19 mouse cellular contexts compared by ENCODE assay signal in the genomic region with DNA sequence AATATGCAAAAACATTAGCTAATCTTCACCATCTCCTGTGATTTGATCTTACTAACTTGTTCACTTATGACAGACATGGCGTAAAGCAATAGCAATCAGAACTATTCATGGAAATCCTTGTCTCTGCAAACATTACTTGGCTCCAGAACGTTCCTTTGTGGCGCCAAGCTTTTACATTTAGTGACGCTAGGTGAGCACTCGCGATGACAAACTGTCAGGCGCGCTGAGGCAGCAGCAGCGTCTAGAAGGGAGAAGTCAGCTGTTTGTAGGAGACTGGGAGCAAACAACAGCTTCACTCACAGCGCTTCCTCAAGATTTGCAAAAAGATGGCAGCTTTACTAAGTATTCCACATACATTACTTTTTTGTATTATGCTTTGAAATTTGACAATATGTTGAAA.
"Had no signal": no experiment of that assay in that cellular context is flagged by ENCODE, and none has a peak within 500 bp of the region (broad histone marks: within the 10 kb centered on the region; RNA-seq: fewer than 3 reads in every experiment).

No protein-coding gene starts in this region.

- H3K27ac ChIP-seq: kidney, postnatal 0 days; layer of hippocampus, adult 2 months; limb, embryonic 12.5 days; limb, embryonic 15.5 days; liver, embryonic 14.5 days; macrophage; midbrain, embryonic 12.5 days; stomach, embryonic 15.5 days had no signal

- ATAC-seq: liver, postnatal 0 days; lung, postnatal 0 days; midbrain, embryonic 16.5 days had no signal

- H3K4me1 ChIP-seq: limb, embryonic 12.5 days; limb, embryonic 15.5 days; midbrain, embryonic 12.5 days; stomach, embryonic 15.5 days had no signal

- H3K9ac ChIP-seq: limb, embryonic 12.5 days; limb, embryonic 15.5 days; liver, embryonic 14.5 days; liver, postnatal 0 days; lung, embryonic 14.5 days; midbrain, embryonic 12.5 days; stomach, embryonic 15.5 days had no signal

- H3K4me2 ChIP-seq: limb, embryonic 12.5 days; limb, embryonic 15.5 days; liver, embryonic 11.5 days; lung, embryonic 14.5 days; midbrain, embryonic 12.5 days; stomach, embryonic 15.5 days had no signal

- H3K9me3 ChIP-seq: limb, embryonic 12.5 days; limb, embryonic 15.5 days; midbrain, embryonic 12.5 days; stomach, embryonic 15.5 days had no signal

- DNase-seq: kidney, adult 2 months; kidney, postnatal 25 days; layer of hippocampus, adult 9-11 months; liver, postnatal 0 days; lung, embryonic 14.5 days; right cerebral cortex, postnatal 25 days; spleen, adult 18-20 months; thymus, postnatal 25 days had no signal

- H3K27me3 ChIP-seq: limb, embryonic 12.5 days; limb, embryonic 15.5 days; midbrain, embryonic 12.5 days; stomach, embryonic 15.5 days had no signal

- H3K4me3 ChIP-seq: layer of hippocampus, adult 2 months; limb, embryonic 12.5 days; limb, embryonic 15.5 days; midbrain, embryonic 12.5 days; stomach, embryonic 15.5 days had no signal

- H3K36me3 ChIP-seq: limb, embryonic 15.5 days had no signal
